Mouse (Mus musculus): ENCODE results near the gene Tmprss6. TPM values are rescaled to one million over a fixed set of nuclear protein-coding genes. Genes with fewer than 3 reads are reported as not detected.

Tmprss6 gene
- polyA plus RNA-seq, 1 experiment from 2014 or later: 0.63 TPM

- H3K27ac ChIP-seq (ENCODE audit: low read depth, low read length): no peak overlapping the region
- WGBS: 71% methylated on average over 1 of the region's 1 CpGs
- no peak overlapping the region for H3K4me2 ChIP-seq (replicated peaks; ENCODE audit: low read depth)
- H3K36me3 ChIP-seq (ENCODE audit: control insufficient read depth, insufficient read depth): no peaks in the 10 kb centered on the region
- no peak for TF ChIP-seq CTCF (IDR thresholded peaks at IDR 0.05; ENCODE audit: low read depth)
- no peak overlapping the region for H3K4me3 ChIP-seq (ENCODE audit: low read depth, low read length)
- no peak for ATAC-seq
- no peak overlapping the region for H3K9ac ChIP-seq (ENCODE audit: low read depth, low read length)
- H3K9me3 ChIP-seq (ENCODE audit: control insufficient read depth): no peaks in the 10 kb centered on the region; the same call in 1 of the 2 replicates
- no peaks in the 10 kb centered on the region for H3K27me3 ChIP-seq (replicated peaks; ENCODE audit: control insufficient read depth, insufficient read depth, low read length)
- no peaks in the 10 kb centered on the region for H3K4me1 ChIP-seq (replicated peaks; ENCODE audit: control insufficient read depth, insufficient read depth, low read length)
Measured at GRCm38 (mm10) chr15:78504013-78504412, 35.6 kb upstream of the Tmprss6 start.

DNA sequence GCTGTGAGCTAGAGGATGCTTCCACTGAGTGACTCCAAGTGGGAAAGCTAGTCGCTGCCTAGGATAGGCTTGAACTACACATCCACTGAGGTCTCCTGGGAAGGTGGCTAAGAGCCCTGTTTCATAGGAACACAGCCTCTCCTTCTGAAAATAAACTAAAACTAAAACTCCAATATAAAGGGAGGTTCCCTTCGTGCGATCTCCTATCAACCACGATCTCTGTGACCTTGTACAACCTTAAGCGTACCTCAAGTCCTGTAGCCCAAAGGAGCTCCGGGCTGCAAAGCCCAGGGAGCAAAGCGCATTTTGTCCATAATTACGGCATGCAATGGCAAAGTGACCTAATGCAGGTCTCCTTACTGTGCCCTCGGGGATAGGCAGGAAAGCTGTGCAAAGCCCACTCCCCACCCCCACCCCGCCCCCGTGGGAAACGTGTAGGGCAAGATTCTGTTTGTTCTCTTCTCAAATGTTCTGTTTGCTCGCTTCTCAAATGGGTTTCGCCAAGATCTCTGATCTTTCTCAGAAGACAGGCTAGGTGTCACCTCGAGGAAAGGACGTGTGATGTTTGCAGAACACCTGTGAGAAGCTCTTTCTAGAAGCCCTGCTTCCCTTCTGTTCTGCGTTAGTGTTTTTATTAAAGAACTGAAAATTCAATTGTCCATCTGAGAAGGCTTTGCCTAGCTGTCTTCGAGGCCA, 34.2 kb upstream of the Tmprss6 start:
- Histone ChIP-seq H3K4me3 (ENCODE audit: low read depth, low read length) (no peak overlapping the region), H3K36me3 (ENCODE audit: control insufficient read depth, insufficient read depth) (no peaks in the 10 kb centered on the region), H3K27ac (ENCODE audit: low read depth, low read length) (no peak overlapping the region), H3K9me3 (ENCODE audit: control insufficient read depth) (no peaks in the 10 kb centered on the region; the same call in 1 of the 2 replicates), H3K4me1 (replicated peaks; ENCODE audit: control insufficient read depth, insufficient read depth, low read length) (no peaks in the 10 kb centered on the region), H3K27me3 (replicated peaks; ENCODE audit: control insufficient read depth, insufficient read depth, low read length) (no peaks in the 10 kb centered on the region), H3K9ac (ENCODE audit: low read depth, low read length) (no peak overlapping the region), H3K4me2 (replicated peaks; ENCODE audit: low read depth) (no peak overlapping the region)
- TF ChIP-seq CTCF (IDR thresholded peaks at IDR 0.05; ENCODE audit: low read depth): no peak
- 59% methylated on average over 18 of the region's 18 CpGs for WGBS
- no peak for ATAC-seq

- no peak for ATAC-seq
- Histone ChIP-seq H3K9me3 (ENCODE audit: control insufficient read depth) (no peaks in the 10 kb centered on the region), H3K27ac (ENCODE audit: low read depth, low read length) (no peak within 1 kb of the TSS), H3K36me3 (ENCODE audit: control insufficient read depth, insufficient read depth) (no peaks in the 10 kb centered on the region), H3K4me2 (replicated peaks; ENCODE audit: low read depth) (no peak within 1 kb of the TSS), H3K27me3 (replicated peaks; ENCODE audit: control insufficient read depth, insufficient read depth, low read length) (no peaks in the 10 kb centered on the region), H3K9ac (ENCODE audit: low read depth, low read length) (no peak within 1 kb of the TSS), H3K4me1 (replicated peaks; ENCODE audit: control insufficient read depth, insufficient read depth, low read length) (no peaks in the 10 kb centered on the region), H3K4me3 (ENCODE audit: low read depth, low read length) (no peak within 1 kb of the TSS)
- 86% methylated on average over 11 of the region's 11 CpGs for WGBS
- no peak for TF ChIP-seq CTCF (IDR thresholded peaks at IDR 0.05; ENCODE audit: low read depth)
Measured at GRCm38 (mm10) chr15:78494968-78495406, 26.6 kb upstream of the Tmprss6 start, which contains the start of gene Il2rb. Gene Il2rb (minus strand): TSS chr15:78495271.

GRCm38 (mm10) chr15:78493401-78494010, 25.1 kb upstream of the Tmprss6 start:
- no peak overlapping the region for H3K4me3 ChIP-seq (ENCODE audit: low read depth, low read length)
- no peaks in the 10 kb centered on the region for H3K9me3 ChIP-seq (ENCODE audit: control insufficient read depth)
- no peaks in the 10 kb centered on the region for H3K4me1 ChIP-seq (replicated peaks; ENCODE audit: control insufficient read depth, insufficient read depth, low read length)

GRCm38 (mm10) chr15:78491301-78491700, 22.9 kb upstream of the Tmprss6 start:
- Histone ChIP-seq H3K4me1 (replicated peaks; ENCODE audit: control insufficient read depth, insufficient read depth, low read length) (no peaks in the 10 kb centered on the region), H3K4me2 (replicated peaks; ENCODE audit: low read depth) (no peak overlapping the region), H3K9me3 (ENCODE audit: control insufficient read depth) (no peaks in the 10 kb centered on the region), H3K4me3 (ENCODE audit: low read depth, low read length) (no peak overlapping the region), H3K27me3 (replicated peaks; ENCODE audit: control insufficient read depth, insufficient read depth, low read length) (no peaks in the 10 kb centered on the region), H3K27ac (ENCODE audit: low read depth, low read length) (no peak overlapping the region), H3K9ac (ENCODE audit: low read depth, low read length) (no peak overlapping the region), H3K36me3 (ENCODE audit: control insufficient read depth, insufficient read depth) (no peaks in the 10 kb centered on the region)
- no peak for ATAC-seq
- WGBS: 85% methylated on average over 3 of the region's 3 CpGs
- no peak for TF ChIP-seq CTCF (IDR thresholded peaks at IDR 0.05; ENCODE audit: low read depth)

More at GRCm38 (mm10) chr15:78493401-78494010, 25.1 kb upstream of the Tmprss6 start:
- Histone ChIP-seq H3K27ac (ENCODE audit: low read depth, low read length) (no peak overlapping the region), H3K27me3 (replicated peaks; ENCODE audit: control insufficient read depth, insufficient read depth, low read length) (no peaks in the 10 kb centered on the region), H3K9ac (ENCODE audit: low read depth, low read length) (no peak overlapping the region), H3K4me2 (replicated peaks; ENCODE audit: low read depth) (no peak overlapping the region), H3K36me3 (ENCODE audit: control insufficient read depth, insufficient read depth) (no peaks in the 10 kb centered on the region)
- 82% methylated on average over 10 of the region's 10 CpGs for WGBS
- no peak for TF ChIP-seq CTCF (IDR thresholded peaks at IDR 0.05; ENCODE audit: low read depth)
- ATAC-seq: no peak

GRCm38 (mm10) chr15:78489906-78490305, 21.5 kb upstream of the Tmprss6 start:
- 72% methylated on average over 8 of the region's 8 CpGs for WGBS
- ATAC-seq: no peak
- H3K4me2 ChIP-seq (replicated peaks; ENCODE audit: low read depth): no peak overlapping the region

More at GRCm38 (mm10) chr15:78489906-78490305, 21.5 kb upstream of the Tmprss6 start:
- Histone ChIP-seq H3K27me3 (replicated peaks; ENCODE audit: control insufficient read depth, insufficient read depth, low read length) (no peaks in the 10 kb centered on the region), H3K9me3 (ENCODE audit: control insufficient read depth) (no peaks in the 10 kb centered on the region), H3K27ac (ENCODE audit: low read depth, low read length) (no peak overlapping the region), H3K4me3 (ENCODE audit: low read depth, low read length) (no peak overlapping the region), H3K36me3 (ENCODE audit: control insufficient read depth, insufficient read depth) (no peaks in the 10 kb centered on the region), H3K9ac (ENCODE audit: low read depth, low read length) (no peak overlapping the region), H3K4me1 (replicated peaks; ENCODE audit: control insufficient read depth, insufficient read depth, low read length) (no peaks in the 10 kb centered on the region)
- no peak for TF ChIP-seq CTCF (IDR thresholded peaks at IDR 0.05; ENCODE audit: low read depth)

Data from intestine, postnatal 0 days (tissue).